Mouse (Mus musculus) urinary bladder, postnatal 14 days (tissue): ENCODE results near the gene Aim2.
"Not testable (repeated sequence)": the region's sequence is repeated elsewhere in the genome, so short reads cannot be mapped to it uniquely, and the experiment has no call there.

Experiments
- DNase-seq: peaks from one replicate; pipeline ENCODE4 v3.0.0; 2021; ENCODE audit warnings: low spot score

Aim2 gene

DNA sequence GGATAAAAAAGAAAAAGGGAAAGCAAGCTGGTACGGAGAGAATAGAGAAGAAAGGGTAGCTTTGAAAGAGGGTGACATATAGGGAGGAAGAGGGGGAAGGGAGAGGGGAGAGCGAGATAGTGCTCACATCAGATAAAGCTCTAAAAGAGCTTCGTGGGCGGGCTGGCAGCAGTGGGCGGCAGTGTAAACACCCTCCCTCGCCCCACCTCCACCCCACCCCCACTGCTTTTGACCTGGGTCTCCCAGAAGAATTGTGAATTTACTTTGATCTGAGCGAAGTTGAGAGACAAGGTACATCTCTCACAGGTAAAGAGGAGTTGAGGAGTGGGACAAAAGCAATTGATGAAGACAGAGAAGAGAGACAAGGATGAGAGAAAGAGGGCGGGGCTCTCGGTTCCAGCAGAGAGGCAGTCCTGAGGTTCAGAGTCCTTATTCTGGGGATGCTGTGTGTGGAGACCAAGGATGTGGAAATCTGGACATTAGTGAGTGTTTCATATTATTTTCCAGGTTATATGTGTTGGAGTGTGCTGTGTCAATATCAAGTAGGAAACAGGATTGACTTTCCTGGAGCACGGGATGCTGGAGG lies at the start of gene Aim2:
Gene Aim2, plus strand, starts transcription at position 508 of the 586 bp plus-strand sequence.
- DNase-seq, result no peak

DNA sequence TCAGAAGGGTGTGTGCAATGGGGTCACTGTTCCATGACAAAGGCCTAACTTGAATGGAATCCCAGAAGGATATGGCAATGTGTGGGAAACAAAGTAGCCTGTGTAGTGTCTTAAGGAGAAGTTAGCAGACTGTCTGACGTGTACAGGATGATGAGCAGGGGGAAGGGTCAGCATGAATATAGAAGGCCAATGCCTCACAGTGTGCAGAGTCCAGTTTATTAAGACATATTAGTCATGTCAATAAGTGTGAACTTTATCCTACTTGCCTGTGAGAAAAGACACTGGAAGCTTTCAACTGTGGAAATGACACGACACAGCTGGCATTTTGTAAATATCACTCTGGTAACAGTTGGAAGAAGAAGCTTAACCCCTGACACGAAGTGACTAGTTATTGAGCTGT lies 47.9 kb upstream of the Aim2 start:
- not testable (repeated sequence) for DNase-seq

DNA sequence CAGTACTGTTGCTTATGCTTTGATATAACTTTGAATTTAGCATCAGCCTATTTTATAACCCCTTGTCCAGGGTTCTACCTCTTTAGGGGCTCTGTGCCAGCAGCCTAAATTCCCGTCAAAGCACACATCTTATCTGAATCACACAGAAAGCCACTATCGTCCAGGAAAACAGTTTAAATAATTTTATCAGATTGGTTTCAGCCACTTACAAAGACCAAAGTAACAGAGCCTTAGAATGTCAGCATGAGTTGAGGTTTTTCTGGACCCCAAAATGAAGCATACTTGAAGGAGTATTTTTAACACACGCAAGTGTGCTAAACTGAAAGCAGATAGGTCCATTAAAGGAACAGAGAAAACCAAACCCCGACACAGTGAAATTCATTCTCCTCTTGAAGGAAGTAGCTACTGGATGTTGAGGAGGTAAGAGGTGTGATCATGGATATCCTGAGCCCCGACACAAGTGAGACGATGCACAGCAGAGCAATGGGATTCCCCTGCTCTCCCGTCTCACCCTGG lies 37.1 kb upstream of the Aim2 start:
- not testable (repeated sequence) for DNase-seq

DNA sequence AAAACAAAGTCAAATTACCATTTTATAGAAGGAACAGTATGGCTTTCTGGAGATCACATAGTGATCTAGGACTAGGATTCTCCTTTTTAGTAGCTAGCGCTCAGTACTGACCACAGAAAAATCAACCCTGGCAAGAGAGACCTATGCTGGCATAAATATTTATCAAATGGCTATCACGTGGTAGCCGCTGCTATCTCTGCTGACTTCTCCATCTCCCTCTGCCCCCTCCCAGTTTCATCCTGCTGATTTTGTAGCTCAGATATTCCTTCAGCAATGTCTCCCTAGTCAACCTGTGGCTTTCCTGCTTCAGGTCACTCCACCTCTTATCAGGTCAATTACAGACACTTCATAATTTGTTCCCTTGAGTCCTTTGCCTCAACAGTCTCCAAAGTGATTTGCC lies 35.0 kb upstream of the Aim2 start:
- no peak for DNase-seq

DNA sequence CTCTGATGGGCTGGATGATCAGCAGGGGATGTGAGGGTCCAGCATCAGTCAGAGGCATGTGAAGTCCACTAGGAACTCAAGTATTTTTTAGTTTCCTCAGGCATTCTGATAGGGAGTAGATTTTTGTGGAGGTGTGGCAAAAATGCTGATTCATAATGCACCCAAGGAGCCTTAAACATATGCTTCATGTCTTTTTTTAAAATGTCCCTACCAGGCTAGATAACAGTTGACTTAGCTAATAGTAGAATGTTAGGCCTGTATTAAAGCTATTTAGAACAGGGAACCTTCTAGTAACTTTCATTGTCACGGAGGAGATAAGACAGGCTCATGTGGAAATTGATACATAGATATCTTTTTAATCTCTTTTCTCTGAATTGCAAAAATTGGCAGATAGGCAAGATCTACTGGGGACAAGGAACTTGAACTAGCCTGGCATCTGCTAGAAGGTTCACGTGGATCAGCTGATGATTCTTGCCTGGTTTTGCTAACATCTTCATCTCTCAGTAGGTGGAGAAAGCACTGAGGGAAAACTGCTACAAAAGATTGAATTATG lies 32.7 kb upstream of the Aim2 start:
- DNase-seq, result no peak

DNA sequence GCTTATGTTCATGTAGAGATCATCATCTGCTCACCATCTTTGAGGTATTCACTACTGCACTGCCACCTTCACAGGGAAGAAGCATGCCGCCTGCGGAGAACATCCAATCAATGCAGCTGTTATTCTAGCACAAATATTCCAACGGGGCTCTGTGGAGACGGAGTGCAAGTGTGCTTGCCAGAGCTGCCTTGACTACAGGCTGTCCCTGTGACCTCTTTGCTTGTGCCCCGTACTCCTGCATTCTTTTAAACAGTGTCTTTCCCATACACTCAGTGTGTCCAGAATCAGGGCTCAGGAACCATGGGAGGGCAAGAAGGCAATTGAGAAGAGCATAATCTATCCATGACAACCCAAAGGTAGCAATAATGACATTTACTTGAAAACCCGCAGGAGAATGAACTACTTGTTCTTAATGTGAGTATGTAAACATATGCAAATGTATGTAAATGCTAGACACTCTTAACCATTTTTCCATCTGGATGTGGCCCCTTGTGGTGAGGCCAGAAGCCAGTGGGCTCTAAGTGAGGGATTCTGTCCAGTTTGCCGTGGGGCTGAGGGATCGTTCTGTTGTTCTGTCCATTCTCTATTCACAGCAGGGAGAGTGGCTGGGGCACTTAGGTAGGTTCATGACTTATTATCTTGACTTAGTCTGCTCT lies 29.0 kb upstream of the Aim2 start:
- no peak for DNase-seq

DNA sequence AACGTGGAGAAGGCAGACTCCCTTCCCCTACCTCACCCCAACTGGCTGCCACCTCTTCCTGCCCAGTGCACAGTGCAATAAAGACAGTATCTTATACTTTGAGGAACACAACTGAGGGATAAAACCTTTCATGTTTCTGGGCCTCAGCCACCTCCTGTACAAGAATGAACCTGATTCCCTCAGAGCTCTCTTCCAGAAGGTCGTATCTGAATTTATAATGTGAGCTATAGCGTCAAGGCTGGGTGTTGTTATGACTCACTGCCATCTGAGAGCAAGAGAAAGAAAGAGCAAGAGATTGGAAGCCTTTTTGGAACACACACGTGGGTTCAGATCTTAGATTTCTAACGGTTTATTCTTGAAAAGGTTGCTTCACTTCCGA lies 28.4 kb upstream of the Aim2 start:
- no peak for DNase-seq

DNA sequence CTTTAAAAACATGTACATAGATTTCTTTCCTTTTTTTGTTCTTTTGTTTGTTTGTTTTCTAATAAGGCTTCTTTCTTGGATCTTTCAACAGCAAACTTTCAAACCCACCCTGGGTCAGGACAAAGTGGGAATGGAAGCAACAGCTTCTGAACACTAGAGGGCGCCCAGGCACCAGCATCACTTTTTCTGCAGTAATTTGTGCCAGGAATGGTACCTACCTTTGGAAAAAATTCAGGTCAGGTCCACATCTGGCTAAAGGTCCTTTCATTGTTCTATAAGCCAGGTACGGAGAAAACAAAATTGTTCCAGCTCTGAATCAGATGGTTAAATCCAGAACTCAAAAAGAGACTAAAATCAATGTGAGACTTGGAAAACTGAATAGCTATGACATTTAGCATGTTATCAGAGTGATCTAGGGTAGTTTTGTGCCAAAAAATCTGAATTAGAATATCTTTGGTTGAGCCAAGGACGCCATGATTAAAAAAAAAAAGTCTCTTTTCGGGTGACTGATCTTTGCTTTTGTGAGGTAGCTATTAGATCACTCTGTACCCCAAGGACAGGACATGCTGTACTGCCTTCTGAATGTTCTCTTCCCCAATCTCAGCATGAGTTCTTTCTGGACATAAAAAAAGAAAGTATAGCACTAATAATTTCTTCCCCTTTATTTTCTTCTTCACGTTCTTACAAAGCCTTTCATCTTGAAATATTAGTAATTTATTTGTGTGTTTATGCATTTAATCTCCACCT lies 26.7 kb upstream of the Aim2 start:
- peak; percentile 10 for DNase-seq

DNA sequence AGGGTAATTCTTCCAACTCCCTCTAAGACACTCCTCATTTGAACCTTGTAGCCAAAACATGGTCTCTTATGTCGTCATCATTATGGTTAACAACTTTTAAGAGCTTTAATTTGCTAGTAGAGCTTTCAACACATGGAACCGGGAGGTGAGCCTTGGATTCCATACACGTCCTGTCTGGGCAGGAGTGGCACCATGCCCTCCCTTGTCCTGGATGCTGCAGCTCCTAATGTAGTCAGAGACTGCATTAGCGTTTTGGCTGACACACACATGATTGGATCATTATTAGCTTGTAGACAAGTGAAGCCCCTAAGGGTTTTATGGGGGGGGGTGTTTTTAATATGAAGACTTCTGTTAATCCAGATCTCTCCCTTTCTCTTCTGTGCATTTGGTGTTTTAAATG lies 25.7 kb upstream of the Aim2 start:
- DNase-seq, result no peak

DNA sequence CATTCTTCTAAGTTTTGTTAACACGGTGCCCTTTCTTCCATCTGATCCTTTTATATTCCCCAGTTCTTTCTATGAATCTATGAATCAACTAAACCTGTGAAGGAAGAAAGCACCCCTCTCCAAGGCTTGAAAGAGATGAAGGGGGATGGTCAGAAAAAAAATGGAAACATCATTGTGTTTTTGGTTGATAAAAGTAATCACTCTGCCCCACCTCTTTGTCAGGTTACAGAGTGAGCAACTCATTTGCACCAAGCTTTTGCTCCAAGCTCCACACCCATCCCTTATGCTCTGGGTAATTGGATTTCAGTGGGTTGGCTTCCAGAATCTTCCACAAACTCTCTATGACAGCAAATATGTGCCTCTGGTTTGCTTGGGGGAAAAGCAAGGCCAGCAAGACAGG lies 25.3 kb upstream of the Aim2 start:
- DNase-seq, result no peak

DNA sequence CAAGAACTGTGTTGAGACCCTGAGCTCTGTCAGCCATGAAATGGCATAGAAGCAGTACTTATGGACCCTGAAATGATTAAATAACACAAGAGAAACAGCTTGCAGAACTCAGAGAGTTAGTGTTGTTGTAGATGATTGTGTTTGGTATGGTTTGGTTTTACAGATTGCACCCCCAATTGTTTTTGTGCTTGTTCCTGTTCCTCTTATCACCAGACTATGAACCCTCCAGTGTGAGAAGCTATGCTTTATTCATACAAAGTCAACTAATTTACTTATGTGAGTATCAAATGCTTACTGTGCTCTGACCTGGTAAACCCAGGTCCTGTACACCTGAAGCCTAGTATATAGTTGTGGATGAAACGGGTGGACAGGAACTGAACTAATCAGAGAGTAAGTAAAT lies 24.1 kb upstream of the Aim2 start:
- no peak for DNase-seq

DNA sequence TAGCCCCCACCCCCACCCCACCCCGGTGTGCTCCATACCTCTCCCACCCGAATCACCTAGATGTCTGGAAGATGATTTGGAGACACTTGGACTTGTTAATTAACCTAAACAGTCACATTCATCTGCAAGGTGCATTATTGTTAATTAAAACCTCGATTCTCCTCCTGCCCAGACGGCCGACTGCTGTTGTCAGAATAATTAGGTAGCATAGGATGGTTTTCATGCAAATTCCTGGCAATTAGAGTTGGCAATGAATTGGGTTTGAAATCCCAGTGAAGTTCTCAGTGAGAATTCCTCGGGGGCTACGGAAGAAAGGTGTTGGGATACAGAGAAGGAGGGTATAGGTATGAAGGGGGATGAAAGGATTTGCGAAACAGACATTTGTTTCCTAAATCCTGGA lies 22.2 kb upstream of the Aim2 start:
- DNase-seq, result no peak

DNA sequence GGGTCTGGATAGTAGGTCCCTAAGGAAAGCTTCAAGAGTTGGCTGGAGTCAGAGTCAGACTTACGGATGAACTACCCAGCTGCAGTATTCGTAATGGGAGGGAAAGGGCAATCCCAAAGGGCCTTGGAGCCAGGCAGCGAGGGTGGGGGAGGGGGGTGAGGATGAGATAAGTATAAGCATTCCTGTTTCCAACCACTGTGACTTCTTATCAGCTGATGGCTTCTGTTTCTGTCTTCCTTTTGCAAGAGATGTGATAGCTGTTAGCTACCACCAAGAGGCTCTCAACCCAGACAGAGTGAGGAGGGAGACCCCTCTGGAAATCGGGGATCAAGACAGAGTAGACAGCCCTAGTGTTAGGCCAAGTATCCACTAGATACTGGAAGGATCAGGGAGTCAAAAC lies 21.5 kb upstream of the Aim2 start:
- DNase-seq, result no peak

DNA sequence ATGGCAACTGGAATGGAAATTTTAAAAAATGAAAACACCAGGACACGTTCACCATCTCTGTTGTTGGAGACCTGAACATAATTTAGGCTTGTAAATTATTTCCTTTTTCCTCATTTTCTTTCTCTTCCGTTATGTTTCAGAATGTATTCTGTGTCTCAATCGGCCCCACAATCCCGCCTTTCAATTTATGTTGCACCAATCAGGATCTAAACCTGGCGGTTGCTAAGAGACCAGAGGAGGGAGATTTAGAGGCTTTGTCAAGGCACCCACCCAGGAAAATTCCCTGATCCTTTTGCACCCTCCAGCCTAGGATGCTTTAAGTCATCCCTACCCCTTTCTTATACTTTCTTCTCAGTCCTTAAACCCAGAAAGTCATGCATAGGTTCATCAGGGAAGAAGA lies 20.9 kb upstream of the Aim2 start:
- no peak for DNase-seq

DNA sequence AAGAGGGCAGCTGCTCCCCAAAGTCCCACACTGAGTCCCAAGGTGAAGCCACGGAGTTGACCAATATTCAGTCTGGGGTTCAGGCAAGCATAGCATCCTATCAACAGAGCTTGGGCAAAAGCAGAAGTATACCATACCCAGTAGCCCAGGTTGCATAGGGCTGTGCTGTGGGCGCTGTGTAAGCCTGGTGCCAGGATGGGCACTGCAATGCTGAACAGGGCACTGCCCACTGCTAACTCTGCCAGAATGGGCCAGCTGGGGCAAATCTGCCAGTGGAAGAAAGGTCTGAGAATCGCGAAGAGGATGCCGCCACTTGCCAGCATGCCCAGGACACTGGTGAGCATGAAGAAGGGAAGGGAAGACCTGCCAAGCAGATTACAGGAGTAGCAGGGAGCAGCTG lies 18.3 kb upstream of the Aim2 start:
- no peak for DNase-seq

DNA sequence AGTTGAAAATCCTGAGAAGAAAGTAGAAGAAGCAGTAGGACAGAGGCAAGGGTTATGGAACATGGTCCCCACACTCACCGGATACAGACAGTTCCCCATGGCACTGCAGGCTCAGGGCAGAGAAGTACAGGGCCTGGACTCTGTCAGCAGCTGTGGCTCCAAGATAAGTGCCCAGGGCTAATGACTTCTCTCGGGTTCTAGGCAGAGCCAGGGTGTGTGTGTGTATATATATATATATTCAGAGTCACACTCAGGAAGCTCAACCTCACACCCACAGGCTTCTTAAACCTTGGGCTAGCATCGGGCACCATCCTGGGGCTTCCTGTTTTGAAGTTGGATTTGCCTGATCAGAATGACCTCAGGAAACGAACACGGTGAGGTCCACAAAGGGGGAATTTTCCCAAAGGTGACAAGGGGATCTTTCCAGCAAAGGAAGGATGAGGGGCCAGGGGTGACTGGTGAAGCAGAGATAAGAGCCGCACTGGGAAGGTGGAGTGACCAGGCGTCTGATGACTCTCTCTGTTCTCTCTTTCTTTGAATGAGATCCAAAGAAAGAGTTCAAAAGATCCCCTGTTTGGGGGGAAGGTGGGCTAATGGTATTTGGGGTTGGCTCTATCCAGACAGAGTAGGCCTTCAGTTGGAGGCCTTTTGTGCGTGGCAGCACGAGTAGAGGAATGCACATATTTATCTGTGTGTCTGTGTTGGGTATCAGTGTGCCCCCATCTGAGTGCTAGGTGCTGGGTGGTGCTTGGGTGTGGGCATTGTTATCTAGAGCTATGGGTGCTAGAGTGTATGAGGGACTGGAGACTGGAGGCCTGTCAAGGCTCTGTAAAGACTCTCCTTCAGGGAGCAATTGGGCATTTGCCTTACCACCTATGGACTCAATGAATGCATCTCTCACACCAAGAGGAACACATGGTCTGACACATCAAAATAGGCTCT lies 17.1 kb upstream of the Aim2 start, which contains the start of gene Ackr1:
Gene Ackr1, minus strand, starts transcription at position 439 of the 942 bp plus-strand sequence.
- DNase-seq, result no peak

DNA sequence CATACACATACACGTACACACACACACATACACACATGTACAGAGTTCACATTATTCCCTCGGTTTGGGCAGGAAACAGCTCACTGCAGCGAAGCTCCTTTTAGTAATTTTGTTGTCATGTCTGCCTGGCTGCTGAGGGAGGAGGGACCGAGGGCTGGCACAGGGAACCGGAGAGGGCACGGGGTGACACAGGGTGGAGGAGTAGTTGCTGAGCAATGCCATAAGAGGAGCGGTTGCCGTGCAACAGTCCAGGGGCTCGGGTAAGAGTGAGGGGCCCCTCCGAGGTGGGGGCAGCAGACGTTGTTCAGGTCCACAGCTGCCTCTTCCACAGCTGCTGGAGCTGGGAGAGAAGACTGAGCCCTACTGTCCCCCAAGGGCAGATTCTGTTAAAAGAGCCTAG lies 14.8 kb upstream of the Aim2 start:
- DNase-seq, result no peak

DNA sequence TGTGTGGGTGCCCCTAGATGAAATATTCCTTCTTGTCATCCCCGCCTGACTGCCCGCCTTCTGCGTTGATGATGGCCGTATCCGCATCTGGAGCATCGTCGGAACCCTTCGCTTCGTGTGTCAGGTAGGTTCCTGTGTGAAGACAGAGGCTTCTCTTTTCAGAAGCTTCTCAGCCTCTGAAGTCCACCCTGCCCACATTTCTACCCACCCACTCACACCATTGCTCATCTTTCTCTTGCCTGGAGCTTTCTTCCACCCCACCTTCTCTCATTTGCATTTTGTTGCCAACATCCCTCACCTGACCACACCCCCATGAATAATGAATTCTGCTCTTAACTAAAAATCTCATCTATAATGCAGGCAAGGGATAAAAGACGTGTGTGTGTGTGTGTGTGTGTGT lies 13.7 kb upstream of the Aim2 start:
- no peak for DNase-seq

DNA sequence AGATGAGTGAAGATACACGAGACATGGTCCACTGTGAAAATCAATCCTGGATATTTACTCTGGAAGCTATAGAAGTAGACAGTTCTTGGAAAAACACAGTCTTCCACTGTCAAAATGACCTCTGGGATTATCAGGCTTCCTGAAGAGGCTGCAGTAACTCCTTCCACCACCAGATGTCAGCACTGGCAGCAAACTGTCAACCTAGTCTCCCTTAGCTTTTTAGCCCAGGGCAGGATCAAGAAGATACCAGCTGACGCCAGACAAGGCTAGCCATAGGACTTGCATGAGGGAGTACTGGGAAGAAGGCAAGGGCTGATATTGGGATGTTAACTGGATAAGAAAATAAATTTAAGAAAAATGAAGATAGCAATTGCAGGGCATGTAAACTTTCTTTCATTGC lies 11.1 kb upstream of the Aim2 start:
- DNase-seq, result peak; percentile 45

DNA sequence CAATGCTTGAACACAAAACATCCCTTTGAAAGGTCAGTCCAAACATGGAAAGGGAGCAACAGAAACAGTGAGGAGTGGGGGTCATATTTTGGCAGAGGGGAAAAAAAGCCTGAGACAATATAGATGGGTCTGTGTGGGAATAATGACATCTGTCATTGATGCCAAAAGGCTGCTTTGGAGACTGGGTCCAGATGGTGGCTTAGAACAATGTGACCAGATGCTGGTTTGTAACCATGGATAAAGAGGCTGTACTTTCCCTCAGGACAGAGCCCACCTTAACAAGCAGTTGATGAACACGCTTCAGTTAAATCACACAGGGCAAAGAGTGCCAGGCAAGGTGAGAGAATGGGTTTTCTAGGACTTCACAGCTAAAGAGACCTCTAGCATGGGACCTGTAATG lies 8.3 kb upstream of the Aim2 start:
- DNase-seq, result no peak

DNA sequence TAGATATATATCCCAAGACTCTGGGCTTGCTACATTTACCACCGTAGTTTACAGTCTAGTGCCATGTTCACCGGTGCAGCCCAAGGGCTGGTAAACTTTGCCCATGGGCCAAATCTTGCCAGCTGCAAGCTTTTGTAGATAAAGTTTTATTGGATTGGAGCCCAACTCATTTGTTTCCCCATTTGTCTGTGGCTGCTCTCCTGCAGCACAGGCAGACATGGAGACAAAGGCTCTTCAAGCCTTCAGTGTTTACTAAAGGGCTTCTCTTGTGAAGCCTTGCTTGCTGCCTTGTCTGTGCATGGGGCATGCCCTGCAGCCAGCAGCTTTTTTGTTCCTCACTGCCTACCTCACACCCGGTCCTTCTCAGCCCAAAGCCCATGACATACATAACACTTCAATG lies 6.7 kb upstream of the Aim2 start:
- DNase-seq, result no peak

DNA sequence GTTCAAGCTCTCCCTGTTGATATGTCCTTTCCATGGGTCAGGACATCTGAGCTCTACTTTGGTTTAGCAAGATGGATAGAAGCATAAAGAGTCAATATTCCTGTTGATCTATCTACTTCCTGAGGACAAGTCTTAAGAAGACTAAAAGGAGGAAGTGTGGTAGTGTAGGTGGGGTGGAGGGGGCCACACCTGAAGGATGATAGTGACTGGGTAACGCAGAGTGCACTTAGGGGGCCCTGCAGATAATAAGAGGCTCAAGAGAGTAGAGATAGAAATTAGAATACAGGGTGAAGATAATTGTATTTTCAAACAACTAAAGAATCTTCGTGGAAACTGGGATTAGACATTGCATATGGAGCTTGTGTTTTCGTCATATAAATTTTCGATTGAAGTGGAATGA lies 5.6 kb upstream of the Aim2 start:
- DNase-seq, result no peak
